Mouse (Mus musculus) heart, adult 8-10 months (tissue): ENCODE measurements around the gene BC048679. TPM values are rescaled to one million over a fixed set of nuclear protein-coding genes. Genes with fewer than 3 reads are reported as not detected.
"Not testable (repeated sequence)": the region's sequence is repeated elsewhere in the genome, so short reads cannot be mapped to it uniquely, and the experiment has no call there.

Experiments used
- DNase-seq: peaks from one replicate; pipeline ENCODE4 v3.0.0; 2022; ENCODE audit warnings: low spot score
- total RNA-seq, 4 experiments: library from RNA; stranded (reverse); gene quantifications; 2 replicates each; pipeline ENCODE4 v1.2.4; 2022

The BC048679 gene
- total RNA-seq, 4 experiments from 2014 or later: 0.80 TPM; not detected in 3

DNA sequence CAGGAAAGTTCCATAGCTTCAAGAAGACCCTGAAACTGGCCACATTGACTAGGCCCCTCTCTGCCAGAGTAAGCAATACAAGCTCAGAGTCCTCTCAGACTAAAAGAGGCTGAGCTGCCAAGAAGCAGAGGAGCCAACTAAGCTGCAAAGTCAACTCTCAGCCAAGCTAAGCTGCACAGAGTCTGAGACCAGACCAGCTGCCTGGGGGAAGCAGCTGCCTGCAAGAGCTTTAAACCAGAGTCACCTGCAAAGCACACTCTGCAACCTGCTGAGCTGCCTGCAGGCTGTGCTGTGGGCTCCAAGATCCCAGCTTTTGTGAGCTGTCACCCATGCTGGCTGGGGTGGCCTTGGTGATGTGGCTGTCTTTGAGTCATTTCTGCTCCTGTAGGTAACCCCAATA lies 19.8 kb downstream of the BC048679 start:
- not testable (repeated sequence) for DNase-seq

GRCm38 (mm10) chr7:81476833-81477232 lies 21.2 kb downstream of the BC048679 start:
- no peak for DNase-seq

DNA sequence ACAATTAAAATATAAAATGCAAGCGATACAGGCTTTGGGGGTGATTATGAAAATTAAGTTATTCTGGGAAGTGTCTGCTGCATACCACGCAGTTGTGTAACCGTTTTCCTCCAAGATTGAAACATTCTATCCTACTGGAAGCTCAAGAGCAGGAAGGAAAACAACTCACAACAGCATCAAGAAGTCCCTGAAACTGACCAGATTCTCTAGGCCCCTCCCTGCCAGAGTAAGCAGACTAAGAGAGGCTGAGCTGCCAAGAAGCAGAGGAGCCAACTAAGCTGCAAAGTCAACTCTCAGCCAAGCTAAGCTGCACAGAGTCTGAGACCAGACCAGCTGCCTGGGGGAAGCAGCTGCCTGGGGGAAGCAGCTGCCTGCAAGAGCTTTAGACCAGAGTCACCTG lies 22.9 kb downstream of the BC048679 start:
- no peak for DNase-seq

DNA sequence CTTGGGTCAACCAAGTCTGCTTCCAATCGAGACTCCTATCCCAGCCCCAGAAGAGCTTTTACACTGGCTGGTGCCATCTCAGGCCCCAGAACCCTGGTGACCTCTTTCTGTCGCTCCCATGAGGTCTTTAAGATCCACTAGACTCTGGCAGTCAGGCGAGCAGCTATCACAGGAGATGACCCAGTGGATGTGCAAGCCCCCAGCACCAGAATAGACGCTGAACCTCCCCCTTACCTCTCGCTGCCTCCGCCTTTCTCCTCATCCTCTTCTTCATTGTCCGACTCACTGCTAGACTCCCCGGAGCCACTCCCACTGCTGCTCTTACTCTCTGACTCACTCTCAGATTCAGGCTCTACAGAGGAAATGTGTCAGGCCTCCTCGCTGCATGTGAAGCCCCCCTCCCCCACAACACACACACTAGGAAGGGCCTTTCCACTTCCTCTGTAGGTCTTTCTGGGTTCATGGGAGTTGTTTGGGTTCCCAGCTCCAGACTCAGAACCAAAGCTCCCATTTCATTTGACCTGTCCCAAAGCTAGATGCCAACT lies 33.1 kb downstream of the BC048679 start:
- no peak for DNase-seq

- DNase-seq: no peak
These were observed 34.0 kb downstream of the BC048679 start for GRCm38 (mm10) chr7:81464116-81464515.

DNA sequence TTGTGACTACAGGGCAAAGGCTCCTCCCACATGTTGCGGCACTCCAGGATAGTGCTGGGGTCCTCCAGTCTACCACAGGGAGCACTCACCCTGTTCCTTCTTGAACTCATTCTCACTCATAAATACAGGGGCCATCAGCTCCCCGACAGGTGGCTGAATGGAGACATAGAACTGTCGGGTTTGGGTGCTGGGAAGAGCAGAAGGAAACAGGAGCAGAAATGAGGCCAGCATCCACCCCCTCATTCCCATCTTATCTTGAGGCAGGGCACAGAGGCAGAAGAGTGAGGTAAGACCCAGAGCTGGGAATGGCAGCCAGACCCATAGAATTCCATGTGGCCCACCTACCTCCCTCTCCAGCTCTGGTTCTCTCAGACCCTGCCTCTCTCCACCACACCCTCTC lies 35.3 kb downstream of the BC048679 start:
- DNase-seq: no peak

DNA sequence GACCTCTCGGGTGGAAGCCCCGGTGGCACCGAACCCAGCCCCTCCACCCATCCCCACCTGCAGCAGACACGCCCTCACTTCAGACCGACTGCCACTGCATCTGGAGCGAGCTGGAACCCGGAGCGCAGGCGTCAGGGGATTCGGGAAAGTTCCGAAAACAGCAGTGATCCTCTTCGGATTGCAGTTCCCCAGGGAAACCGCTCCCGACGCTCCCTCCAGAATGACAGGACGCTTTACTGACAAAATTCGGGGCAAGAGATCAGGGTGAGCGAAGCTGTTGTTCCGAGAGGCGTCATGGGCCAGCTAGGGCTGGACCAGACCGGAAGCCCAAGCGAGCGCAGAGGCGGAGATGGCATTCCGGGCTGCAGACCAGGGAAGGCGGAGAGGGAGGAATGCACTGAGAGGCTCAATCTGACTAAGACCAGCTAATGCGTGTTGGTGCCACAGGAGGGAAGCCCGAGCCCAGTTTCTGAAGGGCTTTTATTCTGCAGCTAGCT lies 42.9 kb downstream of the BC048679 start, which contains the start of gene Cpeb1:
Gene Cpeb1, minus strand, starts transcription at position 311 of the 497 bp plus-strand sequence.
- peak; percentile 59 for DNase-seq

DNA sequence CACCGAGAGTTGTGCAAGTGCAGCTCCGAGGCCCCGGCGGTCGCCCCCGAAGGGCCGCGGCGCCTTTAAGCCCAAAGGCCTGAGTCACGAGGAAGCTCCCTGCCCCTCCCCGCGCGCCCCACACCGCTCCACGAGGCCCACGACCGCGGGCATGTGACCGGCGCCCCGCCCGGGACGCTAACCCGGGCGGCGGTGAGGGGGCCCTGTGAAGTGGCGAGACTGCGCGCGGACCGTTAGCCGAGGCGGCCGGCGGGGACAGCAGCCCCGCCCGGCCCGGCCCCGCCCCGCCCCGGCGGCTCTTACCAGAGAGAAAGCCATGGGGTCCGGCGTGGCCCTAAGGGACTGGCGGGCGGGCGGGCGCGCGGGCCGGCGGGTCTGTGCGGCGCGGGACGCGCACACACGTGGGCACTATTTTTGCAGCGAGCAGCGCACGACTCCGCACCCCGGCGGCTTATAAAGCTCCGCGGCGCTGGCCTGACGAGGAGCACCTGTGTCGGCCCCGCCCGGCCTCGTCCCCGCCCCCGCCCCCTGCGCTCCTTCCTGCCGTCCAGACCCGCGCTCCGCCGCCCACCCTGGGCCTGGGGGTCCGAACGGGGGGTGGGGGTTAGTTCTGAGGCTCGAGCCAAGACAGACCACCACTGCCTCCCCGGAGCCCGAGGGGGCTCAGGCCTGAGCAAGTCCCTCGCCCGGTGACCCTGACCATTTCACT lies 43.6 kb downstream of the BC048679 start:
- peak; percentile 37 for DNase-seq

DNA sequence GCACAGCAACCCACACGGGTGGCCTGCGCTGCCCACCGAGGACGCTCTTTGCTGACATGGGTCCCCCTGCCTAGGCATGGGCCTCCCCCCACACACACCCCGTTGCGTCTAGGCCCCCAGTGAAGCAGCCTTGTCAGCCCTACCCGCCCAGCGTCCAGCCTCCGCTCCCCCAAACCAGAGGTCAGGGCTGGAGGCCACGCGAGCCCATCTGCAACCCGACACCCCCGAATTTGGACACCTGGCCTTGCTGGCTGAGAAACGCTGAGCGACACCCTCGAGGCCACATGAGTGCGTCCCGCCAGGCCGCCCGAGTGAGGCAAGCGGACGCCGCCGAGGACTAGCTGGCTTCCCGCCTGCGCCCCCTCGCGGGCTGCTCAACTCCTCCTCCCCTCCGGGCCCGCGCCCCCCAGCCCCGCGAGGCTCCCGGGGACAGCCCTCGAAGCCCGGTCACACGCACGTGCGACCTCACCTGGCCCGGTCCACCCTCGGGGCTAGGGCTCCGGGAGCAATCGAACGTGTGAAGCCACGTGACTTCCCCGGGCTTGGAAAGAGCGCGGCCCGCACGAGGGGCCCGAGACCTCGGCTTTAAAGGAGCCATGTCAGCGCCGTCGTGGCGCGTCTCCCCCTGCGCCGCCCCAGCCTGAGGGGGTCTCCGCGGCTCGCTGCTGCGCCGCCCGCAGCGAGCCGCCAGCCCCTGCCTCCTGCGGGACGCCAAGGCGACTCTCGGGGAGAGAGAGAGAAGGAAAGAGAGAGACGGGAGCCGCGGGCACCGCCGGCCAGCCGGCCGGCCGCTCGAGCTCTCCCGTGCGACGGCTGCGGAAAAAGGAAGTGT lies 44.4 kb downstream of the BC048679 start:
- peak; percentile 28 for DNase-seq

GRCm38 (mm10) chr7:81452971-81453441 lies 45.1 kb downstream of the BC048679 start:
- DNase-seq: peak; percentile 22

Other genes with a start within 250 kb of the BC048679 start
- 1,000 to 10,000 TPM in 2 of 4 experiments, 100 to 1,000 TPM in 2; 953 to 1,046 (median 1,014) TPM for gene Rps17, start 153.0 kb downstream of the BC048679 start, total RNA-seq
- gene Cpeb1, start 42.8 kb downstream of the BC048679 start, total RNA-seq: 10 to 100 TPM; 16.6 to 21.5 (median 20.8) TPM
- not detected for gene Ap3b2, start 4.4 kb downstream of the BC048679 start, total RNA-seq
- gene Fsd2, start 68.7 kb upstream of the BC048679 start, total RNA-seq: 100 to 1,000 TPM; 349 to 382 (median 364) TPM
- 10 to 100 TPM in 1 of 4 experiments, 1 to 10 TPM in 3; 7.8 to 10.2 (median 8.4) TPM for gene Whamm, start 73.0 kb upstream of the BC048679 start, total RNA-seq
- 100 to 1,000 TPM in 2 of 4 experiments, 10 to 100 TPM in 2; 87.9 to 110 (median 104) TPM for gene Homer2, start 209.2 kb upstream of the BC048679 start, total RNA-seq